ENCODE assay signal across 21 mouse cellular contexts in genomic region chr3:7973287-7973686, GRCm38 (mm10).
DNase-seq lines count a peak whose midpoint lies in the region; ATAC-seq lines count a peak whose summit lies in the region.
"Had no signal": no experiment of that assay in that cellular context is flagged by ENCODE, and none has a peak within 500 bp of the region (broad histone marks: within the 10 kb centered on the region; RNA-seq: fewer than 3 reads in every experiment).

No protein-coding gene starts in this region.

- H3K9me3 ChIP-seq in hindbrain, embryonic 15.5 days: no peaks in the 10 kb centered on the region
- H3K9me3 ChIP-seq in hindbrain, embryonic 14.5 days (ENCODE audit: control insufficient read depth, low read length): no peaks in the 10 kb centered on the region
- H3K9me3 ChIP-seq: heart, embryonic 10.5 days; liver, embryonic 13.5 days had no signal

- DNase-seq in hindbrain, embryonic 14.5 days (ENCODE audit: low spot score): no peak
- DNase-seq in 3134 (ENCODE audit: extremely low read depth, insufficient read length, low spot score) (peak; percentile 36), 3T3-L1 (ENCODE audit: low read depth, low spot score) (peak; percentile 93)
- DNase-seq in fibroblast of lung, adult 2 months (ENCODE audit: low read depth): peak; percentile 13
- no peak for DNase-seq in ovary, postnatal 36 days (ENCODE audit: low spot score)
- no peak for DNase-seq in left cerebral cortex, postnatal 25 days (ENCODE audit: low spot score in 2 of 2)
- DNase-seq: cerebellum, adult 18-20 months; cerebellum, postnatal 14 days; heart, postnatal 4 days; kidney, adult 18-20 months; kidney, postnatal 4 days; liver, embryonic 13.5 days; lung, embryonic 14.5 days; right cerebral cortex, adult 18-20 months; right cerebral cortex, postnatal 4 days; thymus, postnatal 25 days had no signal

- WGBS in hindbrain, embryonic 15.5 days: 57% methylated on average over 3 of the region's 3 CpGs
- 51% methylated on average over 3 of the region's 3 CpGs for WGBS in hindbrain, embryonic 14.5 days

- H3K9ac ChIP-seq in hindbrain, embryonic 15.5 days: no peak overlapping the region
- H3K9ac ChIP-seq in hindbrain, embryonic 14.5 days: no peak overlapping the region
- H3K9ac ChIP-seq: liver, embryonic 13.5 days; lung, embryonic 14.5 days had no signal

- no peak overlapping the region for H3K4me2 ChIP-seq in hindbrain, embryonic 15.5 days
- H3K4me2 ChIP-seq in hindbrain, embryonic 14.5 days (replicated peaks): no peak overlapping the region
- H3K4me2 ChIP-seq: liver, embryonic 13.5 days; lung, embryonic 14.5 days had no signal

- H3K27ac ChIP-seq in hindbrain, embryonic 15.5 days (replicated peaks): no peak overlapping the region
- H3K27ac ChIP-seq in hindbrain, embryonic 14.5 days: no peak overlapping the region
- H3K27ac ChIP-seq: heart, embryonic 10.5 days; liver, embryonic 13.5 days had no signal

- intact Hi-C loops in left cerebral cortex, postnatal 25 days (cut with DNase I): no loop called here

- H3K4me3 ChIP-seq in hindbrain, embryonic 15.5 days: no peak overlapping the region
- no peak overlapping the region for H3K4me3 ChIP-seq in hindbrain, embryonic 14.5 days (replicated peaks; ENCODE audit: low read length)
- H3K4me3 ChIP-seq: heart, embryonic 10.5 days; liver, embryonic 13.5 days had no signal

- no peaks in the 10 kb centered on the region for H3K36me3 ChIP-seq in hindbrain, embryonic 15.5 days
- H3K36me3 ChIP-seq in hindbrain, embryonic 14.5 days (replicated peaks; ENCODE audit: control insufficient read depth, insufficient read depth): no peaks in the 10 kb centered on the region
- H3K36me3 ChIP-seq: heart, embryonic 10.5 days; liver, embryonic 13.5 days had no signal

- H3K27me3 ChIP-seq in hindbrain, embryonic 15.5 days: no peaks in the 10 kb centered on the region
- no peaks in the 10 kb centered on the region for H3K27me3 ChIP-seq in hindbrain, embryonic 14.5 days (ENCODE audit: control insufficient read depth, insufficient read depth, low read length)
- H3K27me3 ChIP-seq: liver, embryonic 13.5 days had no signal

- H3K4me1 ChIP-seq in hindbrain, embryonic 15.5 days (replicated peaks): no peaks in the 10 kb centered on the region
- H3K4me1 ChIP-seq in hindbrain, embryonic 14.5 days (replicated peaks; ENCODE audit: control insufficient read depth, insufficient read depth, low read length): no peaks in the 10 kb centered on the region
- H3K4me1 ChIP-seq: heart, embryonic 10.5 days; liver, embryonic 13.5 days had no signal

- ATAC-seq in hindbrain, embryonic 15.5 days (ENCODE audit: low FRiP score, low read depth): peak; percentile 34; the same call in 1 of the 2 replicates
- no peak; the same call in 1 of the 2 replicates for ATAC-seq in hindbrain, embryonic 14.5 days (ENCODE audit: low FRiP score)
- ATAC-seq: forebrain, embryonic 14.5 days; inflammation-experienced regulatory T-cells, adult 6 months; midbrain, embryonic 16.5 days had no signal

Comparison
In these comparisons a context has a peak if more than half of its experiments do, and no peak if none do; other contexts are left out.
1. DNase-seq: peak in 3134 (single experiment), 3T3-L1 (single experiment) and fibroblast of lung, adult 2 months (single experiment); none in hindbrain, embryonic 14.5 days (single experiment), ovary, postnatal 36 days (single experiment) and left cerebral cortex, postnatal 25 days (0 of 2).